Mouse (Mus musculus) heart, adult 11 months (tissue): ENCODE data around the gene Derl3.
"Not testable (repeated sequence)": the region's sequence is repeated elsewhere in the genome, so short reads cannot be mapped to it uniquely, and the experiment has no call there.

Experiments used
- DNase-seq: peaks from one replicate; pipeline ENCODE4 v3.0.0; 2022

The Derl3 gene

GRCm38 (mm10) chr10:75893089-75893750 is at the start of gene Derl3:
Gene Derl3 (plus strand): TSS chr10:75893413.
- peak; percentile 100 for DNase-seq

- DNase-seq, result not testable (repeated sequence)
These were observed 49.3 kb upstream of the Derl3 start for GRCm38 (mm10) chr10:75843898-75844297.

- DNase-seq, result peak; percentile 95
These were observed 48.4 kb upstream of the Derl3 start for GRCm38 (mm10) chr10:75844800-75845199.

GRCm38 (mm10) chr10:75845306-75845930 is 47.8 kb upstream of the Derl3 start:
- peak; percentile 86 for DNase-seq

- no peak for DNase-seq
These were observed 44.8 kb upstream of the Derl3 start for GRCm38 (mm10) chr10:75848382-75848781.

- no peak for DNase-seq
These were observed 42.1 kb upstream of the Derl3 start for GRCm38 (mm10) chr10:75851076-75851475.

GRCm38 (mm10) chr10:75851681-75852080 is 41.5 kb upstream of the Derl3 start:
- DNase-seq, result peak; percentile 86

- DNase-seq, result no peak
These were observed 40.6 kb upstream of the Derl3 start for GRCm38 (mm10) chr10:75852539-75853125.

GRCm38 (mm10) chr10:75853452-75853851 is 39.8 kb upstream of the Derl3 start:
- DNase-seq, result peak; percentile 96

- DNase-seq, result no peak
These were observed 39.1 kb upstream of the Derl3 start for GRCm38 (mm10) chr10:75854096-75854495.

- DNase-seq, result peak; percentile 92
These were observed 38.4 kb upstream of the Derl3 start for GRCm38 (mm10) chr10:75854791-75855190.

- peak; percentile 91 for DNase-seq
These were observed 37.7 kb upstream of the Derl3 start for GRCm38 (mm10) chr10:75855416-75855981.

GRCm38 (mm10) chr10:75856155-75856907 is 36.9 kb upstream of the Derl3 start:
- peak; percentile 83 for DNase-seq

GRCm38 (mm10) chr10:75856976-75857375 is 36.2 kb upstream of the Derl3 start:
- DNase-seq, result peak; percentile 80

GRCm38 (mm10) chr10:75857598-75857997 is 35.6 kb upstream of the Derl3 start:
- peak; percentile 90 for DNase-seq

GRCm38 (mm10) chr10:75859107-75859746 is 34.0 kb upstream of the Derl3 start:
- peak; percentile 96 for DNase-seq

GRCm38 (mm10) chr10:75859786-75860470 is 33.3 kb upstream of the Derl3 start, which contains the start of gene Mif:
Gene Mif (minus strand): TSS chr10:75860240.
- peak; percentile 99 for DNase-seq

- peak; percentile 94 for DNase-seq
These were observed 32.5 kb upstream of the Derl3 start for GRCm38 (mm10) chr10:75860746-75861145.

GRCm38 (mm10) chr10:75861587-75861986 is 31.6 kb upstream of the Derl3 start:
- DNase-seq, result peak; percentile 81

- no peak for DNase-seq
These were observed 20.9 kb upstream of the Derl3 start for GRCm38 (mm10) chr10:75872025-75872914.
